Mouse (Mus musculus): ENCODE data around the gene Nfatc2. TPM values are rescaled to one million over a fixed set of nuclear protein-coding genes. Genes with fewer than 3 reads are reported as not detected.

The Nfatc2 gene
- polyA plus RNA-seq, 1 experiment from 2014 or later, result 2.6 TPM

- H3K4me3 ChIP-seq (ENCODE audit: low read length), result no peak overlapping the region
- no peaks in the 10 kb centered on the region for H3K36me3 ChIP-seq (ENCODE audit: insufficient read depth, low read length)
- peaks cover 1% of the 10 kb centered on the region; the same call in 1 of the 2 replicates for H3K27me3 ChIP-seq (ENCODE audit: insufficient read depth, low read length)
- H3K9me3 ChIP-seq (ENCODE audit: low read length), result no peaks in the 10 kb centered on the region
- WGBS, result 69% methylated on average over 5 of the region's 5 CpGs
- H3K4me1 ChIP-seq (ENCODE audit: insufficient read depth, low read length), result no peaks in the 10 kb centered on the region
- H3K27ac ChIP-seq (ENCODE audit: low read length), result no peak overlapping the region
- H3K9ac ChIP-seq (replicated peaks; ENCODE audit: low read length), result no peak overlapping the region
- ATAC-seq (ENCODE audit: low FRiP score, low TSS enrichment), result no peak
- no peak overlapping the region for H3K4me2 ChIP-seq (replicated peaks; ENCODE audit: low read depth, low read length)
Measured at GRCm38 (mm10) chr2:168467166-168467565, 134.3 kb downstream of the Nfatc2 start.

- no peak overlapping the region for H3K27ac ChIP-seq (ENCODE audit: low read length)
- WGBS, result 62% methylated on average over 9 of the region's 9 CpGs
- H3K36me3 ChIP-seq (ENCODE audit: insufficient read depth, low read length), result no peaks in the 10 kb centered on the region
- H3K4me3 ChIP-seq (ENCODE audit: low read length), result no peak overlapping the region
- no peak overlapping the region for H3K9ac ChIP-seq (replicated peaks; ENCODE audit: low read length)
- H3K27me3 ChIP-seq (ENCODE audit: insufficient read depth, low read length), result no peaks in the 10 kb centered on the region
- H3K4me1 ChIP-seq (ENCODE audit: insufficient read depth, low read length), result peaks cover under 1% of the 10 kb centered on the region; the same call in 1 of the 2 replicates
- no peak for ATAC-seq (ENCODE audit: low FRiP score, low TSS enrichment)
- H3K4me2 ChIP-seq (replicated peaks; ENCODE audit: low read depth, low read length), result no peak overlapping the region
- no peaks in the 10 kb centered on the region for H3K9me3 ChIP-seq (ENCODE audit: low read length)
Measured at GRCm38 (mm10) chr2:168466066-168466465, 135.4 kb downstream of the Nfatc2 start.

- no peaks in the 10 kb centered on the region for H3K36me3 ChIP-seq (ENCODE audit: insufficient read depth, low read length)
- WGBS, result 82% methylated on average over 5 of the region's 5 CpGs
- no peak overlapping the region for H3K4me3 ChIP-seq (ENCODE audit: low read length)
- no peak overlapping the region for H3K9ac ChIP-seq (replicated peaks; ENCODE audit: low read length)
- no peaks in the 10 kb centered on the region for H3K27me3 ChIP-seq (ENCODE audit: insufficient read depth, low read length)
- no peak overlapping the region for H3K4me2 ChIP-seq (replicated peaks; ENCODE audit: low read depth, low read length)
- no peak for ATAC-seq (ENCODE audit: low FRiP score, low TSS enrichment)
- no peak overlapping the region for H3K27ac ChIP-seq (ENCODE audit: low read length)
- peaks cover 4% of the 10 kb centered on the region; the same call in 1 of the 2 replicates for H3K4me1 ChIP-seq (ENCODE audit: insufficient read depth, low read length)
- no peaks in the 10 kb centered on the region for H3K9me3 ChIP-seq (ENCODE audit: low read length)
Measured at GRCm38 (mm10) chr2:168465646-168466045, 135.8 kb downstream of the Nfatc2 start.

- Histone ChIP-seq H3K4me2 (replicated peaks; ENCODE audit: low read depth, low read length) (no peak overlapping the region), H3K27me3 (ENCODE audit: insufficient read depth, low read length) (no peaks in the 10 kb centered on the region), H3K36me3 (ENCODE audit: insufficient read depth, low read length) (no peaks in the 10 kb centered on the region), H3K4me3 (ENCODE audit: low read length) (no peak overlapping the region), H3K9me3 (ENCODE audit: low read length) (no peaks in the 10 kb centered on the region), H3K27ac (ENCODE audit: low read length) (no peak overlapping the region), H3K4me1 (ENCODE audit: insufficient read depth, low read length) (peaks cover 4% of the 10 kb centered on the region; the same call in 1 of the 2 replicates), H3K9ac (replicated peaks; ENCODE audit: low read length) (no peak overlapping the region)
- no peak for ATAC-seq (ENCODE audit: low FRiP score, low TSS enrichment)
- WGBS, result 80% methylated on average over 9 of the region's 9 CpGs
Measured at GRCm38 (mm10) chr2:168461865-168462264, 139.6 kb downstream of the Nfatc2 start.

GRCm38 (mm10) chr2:168459627-168460026, 141.8 kb downstream of the Nfatc2 start:
- Histone ChIP-seq H3K4me2 (replicated peaks; ENCODE audit: low read depth, low read length) (no peak overlapping the region), H3K9ac (replicated peaks; ENCODE audit: low read length) (no peak overlapping the region), H3K36me3 (ENCODE audit: insufficient read depth, low read length) (no peaks in the 10 kb centered on the region), H3K9me3 (ENCODE audit: low read length) (no peaks in the 10 kb centered on the region), H3K4me3 (ENCODE audit: low read length) (no peak overlapping the region), H3K4me1 (ENCODE audit: insufficient read depth, low read length) (peaks cover 4% of the 10 kb centered on the region; the same call in 1 of the 2 replicates), H3K27ac (ENCODE audit: low read length) (no peak overlapping the region), H3K27me3 (ENCODE audit: insufficient read depth, low read length) (no peaks in the 10 kb centered on the region)
- no peak for ATAC-seq (ENCODE audit: low FRiP score, low TSS enrichment)
- 69% methylated on average over 5 of the region's 5 CpGs for WGBS

- Histone ChIP-seq H3K4me3 (ENCODE audit: low read length) (no peak overlapping the region), H3K9me3 (ENCODE audit: low read length) (no peaks in the 10 kb centered on the region), H3K27me3 (ENCODE audit: insufficient read depth, low read length) (no peaks in the 10 kb centered on the region), H3K4me1 (ENCODE audit: insufficient read depth, low read length) (peaks cover 4% of the 10 kb centered on the region; the same call in 1 of the 2 replicates), H3K9ac (replicated peaks; ENCODE audit: low read length) (no peak overlapping the region), H3K27ac (ENCODE audit: low read length) (no peak overlapping the region), H3K36me3 (ENCODE audit: insufficient read depth, low read length) (no peaks in the 10 kb centered on the region), H3K4me2 (replicated peaks; ENCODE audit: low read depth, low read length) (no peak overlapping the region)
- 61% methylated on average over 9 of the region's 9 CpGs for WGBS
- ATAC-seq (ENCODE audit: low FRiP score, low TSS enrichment), result no peak
Measured at GRCm38 (mm10) chr2:168458583-168458982, 142.9 kb downstream of the Nfatc2 start.

- no peak overlapping the region for H3K27ac ChIP-seq (ENCODE audit: low read length)
- no peaks in the 10 kb centered on the region for H3K36me3 ChIP-seq (ENCODE audit: insufficient read depth, low read length)
- H3K27me3 ChIP-seq (ENCODE audit: insufficient read depth, low read length), result no peaks in the 10 kb centered on the region
- no peak overlapping the region for H3K9ac ChIP-seq (replicated peaks; ENCODE audit: low read length)
- ATAC-seq (ENCODE audit: low FRiP score, low TSS enrichment), result no peak
- peaks cover 6% of the 10 kb centered on the region for H3K4me1 ChIP-seq (ENCODE audit: insufficient read depth, low read length)
- H3K9me3 ChIP-seq (ENCODE audit: low read length), result no peaks in the 10 kb centered on the region
- H3K4me2 ChIP-seq (replicated peaks; ENCODE audit: low read depth, low read length), result no peak overlapping the region
- 62% methylated on average over 30 of the region's 30 CpGs for WGBS
- H3K4me3 ChIP-seq (ENCODE audit: low read length), result no peak overlapping the region
Measured at GRCm38 (mm10) chr2:168451714-168452708, 149.4 kb downstream of the Nfatc2 start.

GRCm38 (mm10) chr2:168450977-168451376, 150.5 kb downstream of the Nfatc2 start:
- no peak overlapping the region for H3K9ac ChIP-seq (replicated peaks; ENCODE audit: low read length)
- no peak overlapping the region for H3K4me3 ChIP-seq (ENCODE audit: low read length)
- H3K4me2 ChIP-seq (replicated peaks; ENCODE audit: low read depth, low read length), result no peak overlapping the region
- no peak for ATAC-seq (ENCODE audit: low FRiP score, low TSS enrichment)
- no peaks in the 10 kb centered on the region for H3K9me3 ChIP-seq (ENCODE audit: low read length)
- H3K27me3 ChIP-seq (ENCODE audit: insufficient read depth, low read length), result no peaks in the 10 kb centered on the region
- no peak overlapping the region for H3K27ac ChIP-seq (ENCODE audit: low read length)
- no peaks in the 10 kb centered on the region for H3K36me3 ChIP-seq (ENCODE audit: insufficient read depth, low read length)
- peaks cover 6% of the 10 kb centered on the region for H3K4me1 ChIP-seq (ENCODE audit: insufficient read depth, low read length)
- 11% methylated on average over 3 of the region's 3 CpGs for whole genome bisulfite sequencing

GRCm38 (mm10) chr2:168448054-168448453, 153.4 kb downstream of the Nfatc2 start:
- WGBS, result 50% methylated on average over 5 of the region's 5 CpGs
- Histone ChIP-seq H3K36me3 (ENCODE audit: insufficient read depth, low read length) (no peaks in the 10 kb centered on the region), H3K27ac (ENCODE audit: low read length) (no peak overlapping the region), H3K4me3 (ENCODE audit: low read length) (no peak overlapping the region), H3K4me1 (ENCODE audit: insufficient read depth, low read length) (peaks cover 6% of the 10 kb centered on the region), H3K27me3 (ENCODE audit: insufficient read depth, low read length) (peaks cover 7% of the 10 kb centered on the region; the same call in 1 of the 2 replicates), H3K4me2 (replicated peaks; ENCODE audit: low read depth, low read length) (no peak overlapping the region), H3K9me3 (ENCODE audit: low read length) (no peaks in the 10 kb centered on the region), H3K9ac (replicated peaks; ENCODE audit: low read length) (no peak overlapping the region)
- peak; percentile 55 for ATAC-seq (ENCODE audit: low FRiP score, low TSS enrichment)

GRCm38 (mm10) chr2:168447601-168448000, 153.9 kb downstream of the Nfatc2 start:
- Histone ChIP-seq H3K4me3 (ENCODE audit: low read length) (no peak overlapping the region), H3K9ac (replicated peaks; ENCODE audit: low read length) (no peak overlapping the region), H3K27me3 (ENCODE audit: insufficient read depth, low read length) (peaks cover 7% of the 10 kb centered on the region; the same call in 1 of the 2 replicates), H3K36me3 (ENCODE audit: insufficient read depth, low read length) (no peaks in the 10 kb centered on the region), H3K4me1 (ENCODE audit: insufficient read depth, low read length) (peaks cover 6% of the 10 kb centered on the region), H3K27ac (ENCODE audit: low read length) (no peak overlapping the region), H3K9me3 (ENCODE audit: low read length) (no peaks in the 10 kb centered on the region), H3K4me2 (replicated peaks; ENCODE audit: low read depth, low read length) (no peak overlapping the region)
- WGBS, result 19% methylated on average over 4 of the region's 4 CpGs
- ATAC-seq (ENCODE audit: low FRiP score, low TSS enrichment), result no peak

Data from kidney, embryonic 16.5 days (tissue).